Mouse (Mus musculus) gastrocnemius, postnatal 25 days (tissue): ENCODE measurements around the gene Osm. TPM values are rescaled to one million over a fixed set of nuclear protein-coding genes. Genes with fewer than 3 reads are reported as not detected.
A peak's percentile ranks its signal among the peaks of the same experiment; 100 is the strongest.

Experiments
- DNase-seq: peaks from one replicate; pipeline ENCODE4 v3.0.0; 2022
- total RNA-seq, 2 experiments: library from RNA; stranded (reverse); gene quantifications; 1 replicate in 1 of 2; 2 replicates in 1 of 2; pipeline ENCODE4 v1.2.3; 2021

The Osm gene
- total RNA-seq, 2 experiments from 2014 or later: not detected

DNA sequence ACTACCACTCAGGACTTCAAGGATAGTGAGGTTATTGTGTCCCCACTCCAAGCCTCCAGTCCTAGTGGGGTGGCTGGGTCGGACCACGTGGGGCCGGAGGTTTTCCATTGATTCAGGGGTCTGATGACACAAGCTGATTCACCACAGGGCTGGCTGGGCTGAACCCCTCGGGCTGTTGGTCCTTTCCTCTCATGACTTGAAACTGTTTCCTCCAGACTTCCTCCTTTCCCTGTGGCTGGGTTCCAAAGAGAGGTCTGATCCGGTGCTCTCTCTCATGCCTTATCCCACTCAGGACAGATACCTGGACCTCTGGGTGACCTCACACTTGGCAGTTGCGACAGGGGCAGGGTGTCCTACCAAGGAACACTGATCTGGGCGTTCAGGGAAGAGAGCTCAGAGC, 3.9 kb downstream of the Osm start:
- DNase-seq: no peak

DNA sequence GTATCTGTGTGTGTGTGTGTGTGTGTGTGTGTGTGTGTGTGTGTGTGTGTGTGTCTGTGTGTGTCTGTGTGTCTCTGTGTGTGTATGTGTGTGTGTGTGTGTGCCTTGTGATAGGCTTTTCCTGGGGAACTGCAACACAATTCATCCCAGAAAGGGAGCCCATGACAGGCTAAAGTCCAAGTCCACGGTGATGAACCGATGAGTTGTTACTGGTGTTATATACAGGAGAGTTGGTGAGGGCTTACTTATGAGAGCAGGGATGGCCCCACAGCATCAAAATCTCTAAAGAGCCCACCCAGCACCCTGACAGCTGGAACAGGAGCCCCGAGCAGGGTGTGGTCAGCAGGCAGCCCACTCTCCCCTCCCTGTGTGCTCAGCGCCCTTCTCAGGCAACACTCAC, 5.0 kb downstream of the Osm start:
- DNase-seq: no peak

DNA sequence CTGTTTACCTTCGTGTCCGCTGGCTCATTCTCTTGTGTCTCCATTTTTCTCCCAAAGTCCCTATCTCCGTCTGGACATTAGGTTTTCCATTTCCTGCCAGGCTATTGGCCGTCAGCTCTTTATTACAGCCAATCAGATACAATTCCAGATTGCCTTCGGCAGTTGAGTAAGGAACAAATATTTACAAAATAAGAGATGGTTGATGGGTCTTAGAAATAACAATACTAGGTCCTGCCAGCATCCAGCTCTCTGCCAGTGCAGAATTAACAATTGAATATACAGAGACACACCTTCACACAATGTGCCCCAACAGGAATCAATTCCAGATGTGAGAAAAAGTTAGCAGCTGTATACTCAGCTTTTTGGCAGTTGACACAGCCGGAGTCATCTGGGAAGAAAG, 9.9 kb downstream of the Osm start:
- DNase-seq: no peak

DNA sequence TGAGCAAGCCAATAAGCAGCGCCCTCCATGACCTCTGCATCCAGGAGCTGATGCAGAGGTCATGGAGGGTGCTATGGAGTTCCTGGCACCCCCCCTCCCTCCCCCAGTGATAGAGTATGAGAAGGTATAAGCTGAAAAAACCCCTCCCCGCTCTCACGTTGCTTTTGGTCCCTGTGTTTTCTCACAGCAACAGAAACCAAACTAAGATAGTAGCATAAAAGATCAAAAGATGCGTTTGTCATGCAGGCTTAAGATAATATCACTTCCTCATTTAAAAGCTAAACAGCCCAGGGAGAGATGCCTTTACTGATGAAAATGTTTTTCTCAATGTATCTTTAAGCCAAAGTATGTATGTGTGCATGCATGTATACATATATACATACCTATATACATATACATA, 10.4 kb downstream of the Osm start:
- no peak for DNase-seq

DNA sequence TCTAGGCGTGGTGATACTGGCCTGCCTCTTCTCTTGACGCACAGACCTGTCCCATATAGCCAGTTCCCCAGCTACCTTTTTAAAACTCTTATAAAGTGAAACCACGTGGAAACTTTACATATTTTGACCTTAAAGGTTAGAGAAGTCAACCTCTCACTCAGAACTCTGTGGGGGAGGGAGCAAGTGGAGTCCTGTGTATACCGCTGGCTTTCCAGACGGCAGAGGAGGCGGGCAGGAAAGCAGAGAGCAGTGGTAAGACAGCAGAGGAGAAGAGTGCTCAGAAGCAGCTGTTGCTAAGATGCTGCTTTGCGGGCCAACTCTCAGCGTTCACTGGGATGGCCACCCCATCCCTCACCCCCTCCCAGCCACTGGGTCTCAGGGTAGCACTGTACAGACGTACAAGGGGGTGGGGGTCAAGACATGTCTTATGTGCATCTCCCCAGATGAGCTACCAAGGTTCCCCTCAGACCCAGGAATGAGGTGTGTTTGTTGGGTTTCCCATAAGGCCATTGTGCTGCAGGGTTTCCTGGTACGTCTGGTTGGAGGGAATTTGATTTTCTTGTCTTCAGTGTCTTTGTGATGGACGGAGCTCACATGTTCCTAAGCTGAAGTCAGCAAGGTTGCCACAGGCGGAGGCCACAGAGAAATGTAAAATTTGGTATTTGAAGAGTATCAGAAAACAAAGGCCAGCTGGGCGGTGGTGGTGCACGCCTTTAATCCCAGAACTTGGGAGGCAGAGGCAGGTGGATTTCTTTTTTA, 11.2 kb downstream of the Osm start:
- DNase-seq: no peak

DNA sequence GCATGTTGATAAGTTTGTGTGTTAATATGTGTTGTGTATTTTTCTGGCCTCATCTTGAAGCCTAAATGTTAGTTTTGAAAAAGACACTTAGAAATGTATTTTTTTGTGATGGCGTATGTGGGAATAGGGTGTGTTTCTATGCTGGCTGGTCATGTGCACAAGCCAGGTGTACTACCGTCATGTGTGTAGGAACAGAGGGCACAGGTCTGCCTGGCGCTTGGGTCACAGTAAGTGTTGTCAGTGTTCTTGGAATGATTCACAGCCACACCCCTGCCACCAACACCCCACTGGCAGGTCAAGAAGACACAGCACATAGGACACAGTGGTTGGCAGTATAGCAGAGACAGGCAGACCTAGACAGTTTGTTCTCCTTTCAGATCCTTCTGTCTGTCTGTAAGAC, 12.9 kb downstream of the Osm start:
- no peak for DNase-seq

DNA sequence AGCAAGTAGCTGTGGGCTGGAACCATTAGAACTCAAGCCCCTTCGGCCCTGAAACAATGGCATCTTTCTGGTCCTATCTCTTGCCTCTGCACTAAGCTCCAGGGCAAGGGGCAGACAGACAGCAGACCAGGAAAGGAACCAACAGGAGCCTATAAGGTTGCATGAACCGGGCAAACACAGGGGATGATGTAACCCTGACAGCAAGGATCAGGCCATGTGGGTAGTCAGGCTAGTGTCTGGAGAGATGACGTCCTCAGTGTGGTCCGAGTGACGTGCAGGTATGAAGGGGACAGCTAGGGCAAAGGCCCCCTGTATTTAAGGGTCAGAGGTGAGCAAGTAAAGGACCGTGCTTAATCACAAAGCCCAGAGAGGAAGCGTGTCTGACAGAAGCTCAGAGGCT, 14.1 kb downstream of the Osm start:
- no peak for DNase-seq

DNA sequence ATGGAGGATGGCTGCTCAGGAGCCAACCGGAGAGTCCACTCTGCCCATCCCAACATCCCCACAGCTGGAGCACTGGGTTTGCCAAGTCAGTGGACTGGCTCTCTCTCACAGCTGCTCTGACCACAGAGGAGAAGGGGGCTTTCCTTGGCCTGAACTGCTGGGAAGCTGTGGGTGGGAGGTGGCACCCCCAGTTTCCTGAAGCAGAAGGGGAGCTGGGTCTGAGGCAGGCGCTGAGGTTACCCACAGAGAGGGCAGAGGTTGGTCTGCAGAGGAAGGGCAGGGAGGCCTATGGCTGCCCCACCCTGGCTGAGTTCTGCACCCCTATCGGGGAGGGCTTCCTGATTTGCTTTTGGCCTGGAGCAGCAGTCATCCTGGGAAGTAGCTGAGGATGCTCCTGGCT, 15.2 kb downstream of the Osm start:
- no peak for DNase-seq

DNA sequence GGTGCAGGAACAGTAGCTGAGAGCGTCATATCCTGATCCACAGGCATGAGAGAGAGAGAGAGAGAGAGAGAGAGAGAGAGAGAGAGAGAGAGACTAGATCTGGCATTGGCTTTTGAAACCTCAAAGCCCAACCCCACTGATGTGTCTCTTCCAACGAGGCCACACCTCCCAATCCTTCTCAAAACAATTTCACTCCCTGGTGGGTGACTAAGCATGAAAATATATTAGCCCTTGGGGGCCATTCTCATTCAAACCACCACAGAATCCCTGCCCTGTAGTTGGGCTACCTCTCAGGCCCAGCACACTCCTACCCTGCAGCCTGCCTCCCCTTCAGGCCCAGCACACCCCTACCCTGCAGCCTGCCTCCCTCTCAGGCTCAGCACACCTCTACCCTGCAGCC, 16.7 kb downstream of the Osm start:
- no peak for DNase-seq

DNA sequence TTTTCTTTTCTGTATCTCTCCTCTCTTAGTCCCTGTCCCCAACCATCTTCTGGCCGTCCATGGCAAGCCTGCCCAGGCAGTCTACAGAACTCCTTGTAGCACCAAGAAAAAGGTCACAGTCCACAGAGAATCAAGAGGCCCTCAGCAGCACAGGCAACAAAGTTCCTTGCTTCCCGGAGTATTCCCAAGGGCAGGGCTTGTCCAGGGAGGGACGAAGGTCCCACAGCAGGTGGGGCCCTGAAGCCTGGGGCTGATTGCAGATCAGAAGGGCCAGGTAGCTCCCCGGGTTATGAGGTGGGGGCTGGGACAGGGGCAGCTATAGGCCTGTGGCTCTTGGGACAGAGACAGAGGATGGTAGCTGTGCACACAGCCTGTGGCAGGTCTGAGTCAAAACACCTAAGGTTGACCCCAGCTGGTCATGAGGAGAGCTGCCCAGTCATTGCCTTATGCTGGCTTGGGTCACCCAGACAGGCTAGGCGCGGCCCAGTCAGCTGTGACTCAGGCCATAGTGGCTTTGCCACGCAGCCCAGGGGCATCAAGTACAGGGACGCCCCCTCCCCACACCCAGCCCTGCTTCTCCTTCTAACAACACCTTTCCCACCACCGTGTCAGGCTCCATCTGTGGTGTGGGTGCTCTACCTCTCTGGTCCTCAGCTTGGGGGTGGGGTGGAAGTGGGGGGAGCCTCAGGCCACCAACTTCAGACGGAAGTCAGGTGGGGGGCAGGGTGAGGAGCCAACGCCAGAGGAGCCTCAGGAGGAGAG, 20.8 kb downstream of the Osm start, which contains the start of gene Lif:
Gene Lif (plus strand): TSS at position 712 of the 762 bp plus-strand sequence.
- no peak for DNase-seq

DNA sequence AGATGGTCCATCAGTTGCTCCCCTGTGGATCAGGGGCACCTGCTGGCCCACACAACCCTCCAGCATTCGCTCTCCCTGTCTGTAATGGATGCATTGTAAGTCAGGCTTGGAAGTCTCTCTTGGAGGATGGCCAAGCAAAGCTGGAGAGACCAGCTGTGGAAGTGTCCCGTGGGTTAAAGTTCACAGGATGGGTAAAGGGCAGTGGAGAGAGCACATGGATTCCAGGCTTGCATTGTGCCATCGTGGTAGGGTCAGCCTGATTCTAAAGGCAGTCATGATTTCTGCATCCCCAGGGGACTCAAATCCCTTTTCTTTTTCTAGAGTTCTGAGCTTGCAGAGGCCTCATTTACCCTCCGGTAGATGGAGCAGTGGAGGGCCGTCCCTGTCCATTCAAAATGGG, 21.5 kb downstream of the Osm start:
- DNase-seq: no peak

DNA sequence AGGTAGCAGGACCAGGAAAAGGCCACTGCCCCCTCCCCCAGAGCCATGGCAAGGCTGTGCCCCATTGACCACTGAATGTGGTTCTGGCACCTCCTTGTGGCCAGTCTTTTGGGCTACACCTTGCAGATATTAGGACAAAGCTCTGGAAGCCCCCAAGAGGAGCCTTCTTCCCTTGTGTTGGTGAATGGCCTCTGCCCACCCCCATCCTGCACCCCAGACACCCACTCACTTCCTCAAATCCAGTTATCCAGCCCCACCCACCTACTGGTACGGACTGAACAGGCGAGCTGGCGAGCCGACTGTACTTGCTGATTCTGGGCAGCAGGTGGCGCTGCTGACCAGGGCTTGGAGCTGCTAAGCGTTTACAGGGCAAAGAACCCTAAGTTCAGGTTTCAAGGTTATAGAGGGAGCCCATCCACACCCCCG, 22.4 kb downstream of the Osm start:
- peak; percentile 70 for DNase-seq

DNA sequence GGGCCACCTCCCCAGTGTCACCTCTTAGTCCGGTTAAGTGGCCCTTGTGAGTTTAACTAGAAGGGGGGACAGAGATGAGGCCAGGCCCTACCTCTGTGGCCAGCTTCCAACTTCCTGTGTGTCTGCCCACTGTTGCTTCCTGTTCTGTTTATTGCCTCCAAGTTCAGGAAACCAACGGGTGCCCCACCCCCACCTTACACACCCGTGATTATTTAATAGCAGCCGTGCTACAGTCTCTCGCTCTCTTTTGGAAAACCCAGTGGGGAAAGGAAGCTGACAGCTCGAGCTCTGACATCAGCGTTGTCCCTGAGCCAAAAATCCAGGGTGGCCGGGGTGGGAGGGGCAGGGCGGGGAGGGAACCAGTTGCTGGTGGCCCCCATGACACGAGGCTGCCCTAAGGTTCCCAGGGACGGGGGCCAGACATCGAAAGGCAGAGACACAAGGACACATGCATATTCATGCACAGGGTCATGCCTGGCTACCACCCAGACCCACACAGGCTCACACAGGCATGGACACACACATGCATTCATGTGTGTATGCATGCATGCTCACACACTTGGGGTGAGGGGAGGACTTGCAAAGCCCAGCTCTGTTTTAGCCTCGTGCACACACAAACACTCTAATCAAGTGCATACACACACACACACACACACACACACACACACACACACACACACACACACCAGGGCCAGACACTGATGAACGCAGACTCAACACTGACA, 24.4 kb downstream of the Osm start:
- DNase-seq: peak; percentile 40

DNA sequence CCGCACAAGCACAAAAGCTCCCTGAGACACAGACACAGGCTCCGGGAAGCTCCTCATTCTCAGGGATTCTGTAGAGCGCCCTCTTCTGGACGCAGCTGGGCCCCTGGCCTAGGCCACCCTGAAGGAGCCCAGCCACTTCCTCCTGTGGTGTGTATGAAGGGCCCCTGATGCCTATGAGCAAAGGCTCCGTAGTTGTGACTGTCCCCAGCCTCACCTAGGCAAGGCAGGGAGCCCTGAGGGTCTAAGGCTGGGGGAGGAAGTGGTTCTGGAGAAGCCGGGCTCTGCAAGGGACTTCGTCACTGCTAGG, 24.9 kb downstream of the Osm start:
- DNase-seq: peak; percentile 50

DNA sequence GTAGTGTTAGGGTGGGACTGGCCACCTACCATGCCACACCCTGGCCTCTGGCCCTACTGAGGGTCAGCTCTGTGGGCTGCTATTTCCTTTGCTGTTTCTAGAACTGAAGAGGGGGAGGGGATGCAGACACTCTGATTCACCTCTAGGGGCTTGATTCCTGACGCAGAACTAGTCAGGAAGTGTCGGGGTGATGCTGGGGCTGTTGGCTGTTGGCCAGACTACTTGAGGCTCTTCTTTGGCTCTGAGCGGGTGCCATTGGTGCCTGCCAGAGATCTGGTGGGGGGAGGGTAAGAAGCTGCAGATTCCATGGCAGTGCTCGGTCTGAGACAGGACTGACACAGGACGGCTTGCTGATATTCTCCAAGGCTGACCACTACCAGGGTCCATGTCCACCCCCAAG, 25.7 kb downstream of the Osm start:
- no peak for DNase-seq

DNA sequence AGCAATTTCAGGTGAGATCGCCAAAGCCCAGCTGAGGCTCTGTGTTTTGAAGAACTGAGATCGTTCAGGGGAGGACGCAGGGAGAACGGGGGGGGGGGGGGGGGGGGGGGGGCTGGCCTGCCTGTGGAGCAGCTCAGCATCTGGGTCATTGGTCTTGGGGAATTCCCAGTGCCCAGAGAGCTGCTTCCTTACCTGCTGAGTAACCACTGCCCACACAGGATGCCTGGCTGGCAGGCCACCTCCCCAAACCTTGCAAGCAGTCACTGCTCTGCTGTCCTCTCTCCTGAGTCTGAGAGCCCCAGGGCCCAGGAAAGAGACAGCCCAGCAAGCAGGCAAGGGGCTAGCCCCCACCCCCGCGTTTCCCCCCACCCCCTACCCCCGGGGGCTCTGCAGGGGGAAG, 26.6 kb downstream of the Osm start:
- DNase-seq: no peak

DNA sequence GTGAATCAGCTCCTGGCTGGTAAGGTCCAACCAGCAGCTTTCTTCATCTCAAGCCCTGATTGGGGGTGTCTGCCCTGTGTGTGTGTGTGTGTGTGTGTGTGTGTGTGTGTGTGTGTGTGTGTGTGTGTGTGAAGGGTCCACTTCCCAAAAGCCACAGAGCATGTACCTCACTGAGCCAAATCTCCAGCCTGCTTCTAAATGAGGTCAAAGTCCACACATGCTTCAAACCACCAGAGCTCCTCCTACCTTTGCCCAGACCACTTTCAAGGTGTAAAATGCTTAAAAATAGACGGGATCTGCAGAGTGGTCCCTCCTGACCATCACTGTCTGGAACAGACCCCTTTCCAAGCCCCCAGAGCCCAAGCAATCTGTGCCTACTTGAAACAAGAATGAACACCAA, 27.1 kb downstream of the Osm start:
- no peak for DNase-seq

DNA sequence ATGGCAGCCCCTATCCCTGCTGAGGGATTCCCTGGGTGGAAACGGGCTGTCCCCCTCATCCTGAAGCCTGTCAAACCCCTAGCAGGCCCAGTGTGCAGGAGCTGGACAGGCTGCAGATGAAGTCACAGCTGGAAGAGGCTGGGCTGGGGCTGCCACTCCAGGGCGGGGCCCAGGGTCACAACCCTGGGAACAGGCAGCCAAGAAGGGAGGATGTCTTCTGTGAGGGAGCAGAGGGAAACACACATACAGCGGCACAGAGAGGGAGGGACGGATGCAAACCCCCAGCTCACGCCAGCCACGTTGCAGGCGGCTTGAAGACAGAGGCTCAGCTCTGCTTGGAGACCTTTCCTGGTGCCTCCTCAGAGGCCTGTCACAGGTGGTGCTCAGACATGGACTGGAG, 27.8 kb downstream of the Osm start:
- peak; percentile 76 for DNase-seq

DNA sequence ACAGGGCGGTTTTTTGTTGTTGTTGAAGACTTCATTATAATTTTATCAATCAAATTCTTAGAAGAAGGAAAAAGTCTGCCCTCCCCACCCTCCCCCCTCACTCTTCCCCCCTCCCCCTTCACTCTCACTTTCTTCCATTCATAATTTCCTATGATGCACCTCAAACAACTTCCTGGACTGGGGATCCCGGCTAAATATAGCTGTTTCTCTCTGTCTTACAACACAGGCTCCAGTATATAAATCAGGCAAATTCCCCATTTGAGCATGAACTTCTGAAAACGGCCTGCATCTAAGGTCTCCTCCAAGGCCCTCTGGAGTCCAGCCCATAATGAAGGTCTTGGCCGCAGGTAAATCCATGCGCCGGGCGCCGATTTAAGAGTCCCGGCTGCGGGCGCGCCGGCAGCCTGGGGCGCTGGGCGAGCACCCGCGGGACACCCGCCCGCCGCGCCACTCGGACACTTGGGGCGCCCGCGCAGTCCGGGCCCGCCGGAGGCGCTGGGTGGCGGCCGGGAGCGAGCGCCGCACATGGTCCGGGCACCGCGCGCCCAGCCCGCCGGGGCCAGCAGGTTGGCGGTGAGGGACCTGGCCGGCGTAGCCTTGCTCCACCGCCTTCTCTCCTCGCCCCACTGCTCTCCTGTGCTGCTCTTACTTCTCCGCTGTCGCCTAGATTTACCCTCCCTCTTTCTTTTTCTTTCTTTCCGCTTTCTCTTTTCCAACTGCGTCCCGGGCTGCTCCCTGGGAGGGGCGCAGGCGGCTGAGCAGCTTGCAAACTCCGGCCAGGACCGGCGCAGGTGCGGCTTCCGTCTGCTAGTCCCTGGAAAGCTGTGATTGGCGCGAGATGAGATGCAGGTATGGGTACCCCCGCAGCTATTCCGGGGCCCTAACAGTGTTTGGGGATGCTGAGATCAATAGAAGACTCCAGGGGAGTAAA, 30.3 kb downstream of the Osm start:
- DNase-seq: peak; percentile 41

DNA sequence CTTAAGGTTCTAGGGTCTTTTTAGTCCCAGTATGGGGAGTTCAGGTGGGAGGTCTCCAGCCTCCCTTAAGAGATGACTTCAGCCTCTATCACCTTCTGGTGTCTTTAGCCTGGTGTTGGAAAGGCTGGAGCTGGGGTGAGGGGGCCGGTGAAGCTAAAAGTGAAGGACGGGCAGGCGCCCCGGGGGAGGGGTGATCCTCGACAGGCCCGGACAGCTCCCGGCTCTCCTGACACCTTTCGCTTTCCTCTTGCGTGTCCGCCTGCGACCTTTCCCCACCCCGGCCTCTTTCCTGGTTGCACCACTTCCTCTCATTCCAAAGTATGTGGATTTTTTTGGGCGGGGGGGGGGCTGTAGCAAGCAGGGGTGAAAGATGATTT, 31.0 kb downstream of the Osm start:
- no peak for DNase-seq

DNA sequence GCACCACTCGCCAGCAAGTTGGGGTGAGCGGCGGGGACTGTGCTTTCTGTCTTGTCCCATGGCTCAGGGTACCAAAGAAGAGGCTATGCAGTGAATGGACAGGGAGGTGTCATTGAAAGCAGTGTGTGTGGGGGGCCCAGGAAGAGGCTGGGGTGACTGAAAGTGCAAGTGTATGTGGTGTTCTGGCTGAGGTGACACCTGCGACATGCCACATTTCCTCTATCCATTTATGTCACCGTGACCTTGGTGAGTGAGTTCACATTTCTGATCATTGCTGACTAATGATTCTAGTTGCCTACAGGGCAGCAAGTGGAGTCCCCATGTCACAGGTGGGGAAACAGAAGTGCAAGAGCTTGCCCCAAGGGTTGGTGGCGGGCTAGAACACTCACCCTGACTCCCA, 32.3 kb downstream of the Osm start:
- no peak for DNase-seq

DNA sequence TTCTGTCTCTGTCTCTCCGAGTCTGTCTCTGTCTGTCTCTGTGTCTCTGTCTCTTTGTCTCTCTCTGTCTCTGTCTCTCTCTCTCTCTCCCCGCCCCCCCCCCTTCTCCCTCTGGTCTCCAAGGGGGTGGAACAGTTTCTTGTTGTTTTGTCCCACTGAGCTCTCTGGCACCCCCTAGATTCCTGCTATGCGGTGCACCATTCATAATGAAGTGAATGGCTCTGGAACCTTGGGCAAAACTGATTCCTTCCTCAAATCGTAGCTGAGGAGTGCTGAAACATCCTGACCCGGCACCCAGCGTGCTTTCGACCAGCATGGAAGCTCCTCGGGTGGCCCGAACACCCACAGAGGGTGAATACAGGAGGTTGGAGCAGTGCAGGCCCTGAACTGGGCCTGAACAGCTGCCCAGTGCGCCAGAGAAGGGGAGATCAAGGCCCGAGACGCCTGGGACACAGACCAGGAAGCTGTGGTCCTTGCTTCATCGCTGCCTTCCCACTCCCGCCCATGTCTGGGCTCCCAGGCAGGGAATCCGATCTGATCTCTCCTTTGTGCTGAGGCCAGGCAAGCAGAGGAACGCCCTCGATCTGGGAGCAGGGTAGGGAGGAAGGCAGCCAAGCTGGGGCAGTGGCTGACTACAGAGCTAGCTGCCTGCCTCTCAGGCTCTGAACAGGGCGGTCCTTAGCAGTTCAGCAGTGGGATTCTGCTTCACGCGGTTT, 34.7 kb downstream of the Osm start:
- DNase-seq: peak; percentile 86
